Mouse (Mus musculus): ENCODE data around the gene Zc2hc1c.
A peak's percentile ranks its signal among the peaks of the same experiment; 100 is the strongest.

The Zc2hc1c gene

GRCm38 (mm10) chr12:85284331-85284730 lies 4.1 kb upstream of the Zc2hc1c start:
- no peak for DNase-seq (ENCODE audit: low read depth, low spot score)

GRCm38 (mm10) chr12:85284996-85285395 lies 3.4 kb upstream of the Zc2hc1c start:
- no peak for DNase-seq (ENCODE audit: low read depth, low spot score)

- DNase-seq (ENCODE audit: low read depth, low spot score): no peak
Observed at GRCm38 (mm10) chr12:85286941-85287340, 1.4 kb upstream of the Zc2hc1c start.

GRCm38 (mm10) chr12:85287809-85288485 lies 444 bp upstream of the Zc2hc1c start, which contains the start of gene Acyp1:
Acyp1 (minus strand) TSS chr12:85288438.
- no peak for DNase-seq (ENCODE audit: low read depth, low spot score)

- DNase-seq (ENCODE audit: low read depth, low spot score): no peak
Observed at GRCm38 (mm10) chr12:85289157-85290000, 988 bp downstream of the Zc2hc1c start.

GRCm38 (mm10) chr12:85290633-85291032 lies 2.2 kb downstream of the Zc2hc1c start:
- no peak for DNase-seq (ENCODE audit: low read depth, low spot score)

GRCm38 (mm10) chr12:85291541-85291940 lies 3.1 kb downstream of the Zc2hc1c start:
- DNase-seq (ENCODE audit: low read depth, low spot score): no peak

GRCm38 (mm10) chr12:85292288-85292687 lies 3.9 kb downstream of the Zc2hc1c start:
- DNase-seq (ENCODE audit: low read depth, low spot score): no peak

- DNase-seq (ENCODE audit: low read depth, low spot score): no peak
Observed at GRCm38 (mm10) chr12:85292906-85293305, 4.5 kb downstream of the Zc2hc1c start.

- DNase-seq (ENCODE audit: low read depth, low spot score): no peak
Observed at GRCm38 (mm10) chr12:85295506-85295905, 7.1 kb downstream of the Zc2hc1c start.

- DNase-seq (ENCODE audit: low read depth, low spot score): no peak
Observed at GRCm38 (mm10) chr12:85296915-85297314, 8.5 kb downstream of the Zc2hc1c start.

- no peak for DNase-seq (ENCODE audit: low read depth, low spot score)
Observed at GRCm38 (mm10) chr12:85297345-85297997, 9.1 kb downstream of the Zc2hc1c start.

GRCm38 (mm10) chr12:85298127-85298834 lies 9.9 kb downstream of the Zc2hc1c start:
- DNase-seq (ENCODE audit: low read depth, low spot score): no peak

- DNase-seq (ENCODE audit: low read depth, low spot score): no peak
Observed at GRCm38 (mm10) chr12:85298835-85299180, 10.4 kb downstream of the Zc2hc1c start.

GRCm38 (mm10) chr12:85303256-85303655 lies 14.9 kb downstream of the Zc2hc1c start:
- DNase-seq (ENCODE audit: low read depth, low spot score): no peak

GRCm38 (mm10) chr12:85304725-85305124 lies 16.3 kb downstream of the Zc2hc1c start:
- DNase-seq (ENCODE audit: low read depth, low spot score): no peak

GRCm38 (mm10) chr12:85305247-85305892 lies 17.0 kb downstream of the Zc2hc1c start:
- DNase-seq (ENCODE audit: low read depth, low spot score): peak; percentile 83

- no peak for DNase-seq (ENCODE audit: low read depth, low spot score)
Observed at GRCm38 (mm10) chr12:85308651-85309050, 20.3 kb downstream of the Zc2hc1c start.

GRCm38 (mm10) chr12:85330153-85330552 lies 41.8 kb downstream of the Zc2hc1c start:
- DNase-seq (ENCODE audit: low read depth, low spot score): no peak

- DNase-seq (ENCODE audit: low read depth, low spot score): no peak
Observed at GRCm38 (mm10) chr12:85337567-85338311, 49.3 kb downstream of the Zc2hc1c start.

- peak; percentile 19 for DNase-seq (ENCODE audit: low read depth, low spot score)
Observed at GRCm38 (mm10) chr12:85338815-85339214, 50.4 kb downstream of the Zc2hc1c start.
